Mouse (Mus musculus) liver, embryonic 15.5 days (tissue): ENCODE data around the gene Gm10577. TPM values are rescaled to one million over a fixed set of nuclear protein-coding genes. Genes with fewer than 3 reads are reported as not detected.

Experiments used
- polyA plus RNA-seq: library from polyadenylated mRNA; unstranded; fragments of >200 nt; fragmentation: Nextera tagmentation; extraction: Ambion mirVana; gene quantifications from 2 replicates; pipeline ENCODE4 v1.2.1, GENCODE M21; 2015

The Gm10577 gene
- polyA plus RNA-seq, 1 experiment from 2014 or later, result not detected

Other genes starting within 250 kb of the Gm10577 start
- 6.6 and 7.9 TPM in 2 replicates for gene Cachd1, start 244.0 kb downstream of the Gm10577 start, polyA plus RNA-seq
- 0.35 and 0.41 TPM in 2 replicates for gene Raver2, start 48.3 kb upstream of the Gm10577 start, polyA plus RNA-seq
- gene Jak1, start 244.6 kb upstream of the Gm10577 start, polyA plus RNA-seq, result 42.4 and 44.7 TPM in 2 replicates